Mouse (Mus musculus) hindbrain, embryonic 11.5 days (tissue): Measurements from ENCODE around the gene Rab11fip4. TPM values are rescaled to one million over a fixed set of nuclear protein-coding genes. Genes with fewer than 3 reads are reported as not detected.

ENCODE experiments used
- ATAC-seq: fragments of 200-750 bp; cut with Nextera tagmentation; 2 replicates; pipeline ENCODE4 v1.8.0; 2017; ENCODE audit warnings: mild to moderate bottlenecking, moderate TSS enrichment, moderate library complexity; ENCODE audit not compliant: low FRiP score
- DNase-seq: peaks from one replicate; pipeline ENCODE4 v3.0.0-alpha.2; 2015; ENCODE audit warnings: low spot score
- H3K27ac ChIP-seq: fragments of 300-500 bp; sonication (generic); 2 replicates; pipeline ENCODE4 v1.5.1; 2014; ENCODE audit warnings: mild to moderate bottlenecking, low read depth, low read length
- H3K27me3 ChIP-seq: fragments of 300-500 bp; sonication (generic); 2 replicates; pipeline ENCODE4 v1.6.1; 2014; ENCODE audit warnings: mild to moderate bottlenecking, low read length, moderate library complexity, mixed read lengths; ENCODE audit not compliant: control insufficient read depth, insufficient read depth
- H3K36me3 ChIP-seq: fragments of 300-500 bp; sonication (generic); 2 replicates; pipeline ENCODE4 v1.6.1; 2014; ENCODE audit warnings: mild to moderate bottlenecking, low read length, moderate library complexity, mixed read lengths; ENCODE audit not compliant: control insufficient read depth, insufficient read depth
- H3K4me1 ChIP-seq: fragments of 300-500 bp; sonication (generic); replicated peaks from 2 replicates; pipeline ENCODE4 v1.6.1; 2014; ENCODE audit warnings: low read length, mixed read lengths; ENCODE audit not compliant: control insufficient read depth, insufficient read depth
- H3K4me2 ChIP-seq: fragments of 300-500 bp; sonication (generic); replicated peaks from 2 replicates; pipeline ENCODE4 v1.6.1; 2014; ENCODE audit warnings: mild to moderate bottlenecking, low read depth, low read length
- H3K4me3 ChIP-seq: fragments of 300-500 bp; sonication (generic); 2 replicates; pipeline ENCODE4 v1.5.1; 2014; ENCODE audit warnings: low read depth, low read length
- H3K9ac ChIP-seq: fragments of 300-500 bp; sonication (generic); 2 replicates; pipeline ENCODE4 v1.6.1; 2014; ENCODE audit warnings: low read depth, low read length
- H3K9me3 ChIP-seq: fragments of 300-500 bp; sonication (generic); 2 replicates; pipeline ENCODE4 v1.6.1; 2016; ENCODE audit warnings: low read length; ENCODE audit not compliant: control insufficient read depth
- WGBS: fragments of 180-500 bp; shearing (Covaris S2); extraction: QIAGEN DNeasy Blood & Tissue Kit; methylation state at CpG from one replicate; pipeline ENCODE4 v1.1.7; 2014; 5-methylcytosine and 5-hydroxymethylcytosine counted together
- polyA plus RNA-seq: library from polyadenylated mRNA; unstranded; fragments of >200 nt; fragmentation: Nextera tagmentation; extraction: Ambion mirVana; gene quantifications from 2 replicates; pipeline ENCODE4 v1.2.1, GENCODE M21; 2014

Rab11fip4 gene
- polyA plus RNA-seq, 1 experiment from 2014 or later, result 11.5 TPM

DNA sequence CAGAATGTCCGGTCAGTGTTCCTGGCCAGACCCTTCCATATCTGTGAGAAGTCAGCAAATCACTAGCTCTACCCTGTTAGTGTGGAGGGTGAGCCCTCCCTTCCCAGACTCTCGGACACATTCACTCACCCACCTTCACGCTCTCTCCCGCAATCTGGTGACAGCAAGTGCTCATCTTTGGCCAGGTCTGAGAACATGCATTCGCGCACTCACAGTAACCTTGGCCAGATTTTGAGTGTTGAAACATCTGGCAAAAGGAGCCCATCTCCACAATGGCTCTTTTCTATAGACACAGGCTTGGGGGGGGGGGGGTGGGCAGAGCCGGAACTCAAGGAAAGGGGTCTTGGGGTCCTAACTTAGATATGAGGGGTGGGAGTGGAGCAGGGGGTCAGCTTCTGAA, 126.8 kb downstream of the Rab11fip4 start:
- DNase-seq (no peak), ATAC-seq (no peak)
- Histone ChIP-seq H3K9me3 (no peaks in the 10 kb centered on the region), H3K4me2 (no peak overlapping the region), H3K36me3 (no peaks in the 10 kb centered on the region), H3K27me3 (peaks cover 7% of the 10 kb centered on the region), H3K4me3 (no peak overlapping the region), H3K27ac (no peak overlapping the region), H3K4me1 (no peaks in the 10 kb centered on the region), H3K9ac (no peak overlapping the region)
- WGBS, result 75% methylated on average over 7 of the region's 7 CpGs

DNA sequence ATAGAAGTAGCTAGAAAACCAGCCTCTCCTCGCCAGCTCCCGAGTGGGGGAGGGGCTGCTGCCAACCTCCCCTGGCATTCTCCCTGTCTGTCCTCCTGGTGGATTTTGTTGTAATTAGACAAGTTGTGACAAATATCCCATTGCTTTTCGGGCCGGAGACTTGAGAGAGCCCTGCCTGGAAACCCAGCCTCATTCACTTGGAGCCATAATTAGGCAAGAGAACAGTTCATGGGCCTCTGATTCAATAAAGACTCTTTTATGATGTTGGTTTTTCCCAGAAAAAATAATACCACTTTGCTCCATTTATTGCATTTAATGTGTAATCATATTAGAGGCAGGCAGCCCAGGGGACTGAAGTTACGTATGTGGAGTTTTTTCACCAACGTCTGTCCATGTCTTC, 127.2 kb downstream of the Rab11fip4 start:
- H3K27ac ChIP-seq, result no peak overlapping the region
- no peak overlapping the region for H3K9ac ChIP-seq
- H3K4me1 ChIP-seq, result no peaks in the 10 kb centered on the region
- H3K4me2 ChIP-seq, result no peak overlapping the region
- no peaks in the 10 kb centered on the region for H3K36me3 ChIP-seq
- 77% methylated on average over 6 of the region's 6 CpGs for WGBS
- peaks cover 3% of the 10 kb centered on the region for H3K27me3 ChIP-seq
- no peaks in the 10 kb centered on the region for H3K9me3 ChIP-seq
- DNase-seq, result no peak
- no peak for ATAC-seq
- H3K4me3 ChIP-seq, result no peak overlapping the region

DNA sequence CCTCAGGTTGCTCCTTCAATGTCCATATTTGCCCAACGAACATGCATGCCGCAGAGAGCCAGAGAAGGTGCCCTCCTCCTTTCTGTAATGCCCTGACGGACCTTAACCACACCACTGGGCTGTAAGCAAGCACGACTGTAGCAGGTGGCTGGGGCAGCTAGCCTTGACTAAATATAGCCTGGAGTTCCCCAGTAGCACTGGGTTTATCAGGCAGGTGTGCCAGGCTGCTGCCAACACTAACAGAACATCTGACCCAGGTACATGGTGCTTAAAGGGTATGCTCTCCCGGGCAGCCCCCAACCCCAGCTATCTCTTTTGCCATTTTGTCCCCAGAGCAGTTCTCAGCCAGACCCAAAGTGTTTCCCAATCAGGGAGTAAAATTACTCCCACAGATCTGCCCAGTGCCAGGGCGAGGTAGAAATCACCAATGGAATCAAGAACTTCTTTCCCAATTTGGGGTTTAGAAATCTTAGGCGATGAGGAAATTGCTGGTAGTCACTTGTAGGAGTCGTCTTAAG, 127.9 kb downstream of the Rab11fip4 start:
- H3K4me1 ChIP-seq, result no peaks in the 10 kb centered on the region
- no peak overlapping the region for H3K4me3 ChIP-seq
- no peaks in the 10 kb centered on the region for H3K36me3 ChIP-seq
- no peak for DNase-seq
- H3K9me3 ChIP-seq, result no peaks in the 10 kb centered on the region
- no peak overlapping the region for H3K27ac ChIP-seq
- H3K9ac ChIP-seq, result no peak overlapping the region
- WGBS, result 87% methylated on average over 8 of the region's 8 CpGs
- no peak overlapping the region for H3K4me2 ChIP-seq
- no peak for ATAC-seq
- no peaks in the 10 kb centered on the region for H3K27me3 ChIP-seq

DNA sequence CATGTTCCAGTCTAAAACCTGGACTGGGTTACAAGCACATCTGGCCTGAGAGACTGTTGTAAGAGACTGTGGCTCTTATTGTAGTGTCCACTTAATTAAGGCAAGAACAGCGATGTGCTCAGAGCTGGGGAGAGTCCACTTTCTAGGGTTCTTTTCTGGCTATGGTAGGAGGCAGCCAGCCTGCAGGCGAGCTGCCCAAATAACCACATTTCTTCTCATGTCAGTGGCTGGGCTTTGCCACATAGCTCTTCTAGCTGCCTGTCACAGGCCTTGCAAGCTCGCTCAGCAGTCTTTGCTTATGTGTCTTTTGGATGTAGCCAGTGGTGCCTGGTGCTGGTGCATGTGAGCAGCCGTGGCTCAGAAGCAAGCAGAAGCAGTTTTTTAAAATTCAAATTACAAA, 129.7 kb downstream of the Rab11fip4 start:
- 72% methylated on average over 4 of the region's 4 CpGs for WGBS
- Histone ChIP-seq H3K27me3 (no peaks in the 10 kb centered on the region), H3K36me3 (no peaks in the 10 kb centered on the region), H3K4me3 (no peak overlapping the region), H3K4me2 (no peak overlapping the region), H3K9me3 (no peaks in the 10 kb centered on the region), H3K27ac (no peak overlapping the region), H3K9ac (no peak overlapping the region), H3K4me1 (no peaks in the 10 kb centered on the region)
- DNase-seq, result no peak
- ATAC-seq, result no peak

DNA sequence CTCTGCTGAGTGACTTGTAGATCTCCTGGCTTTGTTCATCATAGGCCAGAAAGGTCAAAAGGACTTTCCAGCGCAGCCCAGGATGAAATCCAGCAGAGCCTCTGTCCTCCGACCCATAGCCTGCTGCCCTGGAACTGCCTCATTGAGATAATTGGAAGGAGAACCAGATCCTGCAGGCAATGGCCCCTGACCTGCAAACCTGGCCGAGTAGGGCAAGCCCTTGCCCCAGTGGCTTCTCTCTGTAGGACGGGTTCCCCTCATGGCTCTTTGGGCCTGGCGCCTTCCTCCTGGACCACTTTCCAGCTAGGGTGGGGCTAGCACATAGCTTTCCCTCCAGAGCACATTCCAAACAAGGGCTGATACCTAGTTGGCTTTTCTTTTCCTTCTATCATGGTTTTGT, 131.8 kb downstream of the Rab11fip4 start:
- H3K27me3 ChIP-seq, result no peaks in the 10 kb centered on the region
- no peak for DNase-seq

DNA sequence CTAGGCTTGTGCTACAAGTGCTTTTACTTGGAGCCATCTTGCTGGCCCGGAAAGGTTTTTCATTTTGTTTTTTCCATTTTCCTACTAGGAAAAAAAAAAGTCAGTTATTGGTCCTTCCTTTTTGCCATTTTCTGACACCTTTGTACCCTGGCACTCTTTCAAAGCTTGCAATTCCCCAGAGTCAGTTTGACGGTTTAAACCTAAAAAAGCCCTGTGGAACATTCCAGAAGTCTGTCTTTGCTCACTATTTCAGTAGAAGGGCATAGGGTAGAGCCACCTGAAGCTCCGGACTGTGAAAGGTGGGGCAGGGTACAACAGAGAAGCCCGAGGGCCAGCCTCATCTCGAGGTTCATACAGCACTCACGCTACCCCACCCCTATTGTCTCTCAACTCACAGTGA, 134.0 kb downstream of the Rab11fip4 start:
- Histone ChIP-seq H3K4me1 (no peaks in the 10 kb centered on the region), H3K27me3 (no peaks in the 10 kb centered on the region), H3K9ac (no peak overlapping the region), H3K9me3 (no peaks in the 10 kb centered on the region), H3K36me3 (no peaks in the 10 kb centered on the region), H3K27ac (no peak overlapping the region), H3K4me3 (no peak overlapping the region), H3K4me2 (no peak overlapping the region)
- 89% methylated on average over 6 of the region's 6 CpGs for WGBS
- ATAC-seq (no peak), DNase-seq (no peak)

More for the DNA sequence above, 131.8 kb downstream of the Rab11fip4 start:
- 85% methylated on average over 5 of the region's 5 CpGs for WGBS
- no peak for ATAC-seq
- H3K4me3 ChIP-seq, result no peak overlapping the region
- H3K36me3 ChIP-seq, result no peaks in the 10 kb centered on the region
- no peak overlapping the region for H3K9ac ChIP-seq
- H3K9me3 ChIP-seq, result no peaks in the 10 kb centered on the region
- no peak overlapping the region for H3K27ac ChIP-seq
- no peaks in the 10 kb centered on the region for H3K4me1 ChIP-seq
- no peak overlapping the region for H3K4me2 ChIP-seq

DNA sequence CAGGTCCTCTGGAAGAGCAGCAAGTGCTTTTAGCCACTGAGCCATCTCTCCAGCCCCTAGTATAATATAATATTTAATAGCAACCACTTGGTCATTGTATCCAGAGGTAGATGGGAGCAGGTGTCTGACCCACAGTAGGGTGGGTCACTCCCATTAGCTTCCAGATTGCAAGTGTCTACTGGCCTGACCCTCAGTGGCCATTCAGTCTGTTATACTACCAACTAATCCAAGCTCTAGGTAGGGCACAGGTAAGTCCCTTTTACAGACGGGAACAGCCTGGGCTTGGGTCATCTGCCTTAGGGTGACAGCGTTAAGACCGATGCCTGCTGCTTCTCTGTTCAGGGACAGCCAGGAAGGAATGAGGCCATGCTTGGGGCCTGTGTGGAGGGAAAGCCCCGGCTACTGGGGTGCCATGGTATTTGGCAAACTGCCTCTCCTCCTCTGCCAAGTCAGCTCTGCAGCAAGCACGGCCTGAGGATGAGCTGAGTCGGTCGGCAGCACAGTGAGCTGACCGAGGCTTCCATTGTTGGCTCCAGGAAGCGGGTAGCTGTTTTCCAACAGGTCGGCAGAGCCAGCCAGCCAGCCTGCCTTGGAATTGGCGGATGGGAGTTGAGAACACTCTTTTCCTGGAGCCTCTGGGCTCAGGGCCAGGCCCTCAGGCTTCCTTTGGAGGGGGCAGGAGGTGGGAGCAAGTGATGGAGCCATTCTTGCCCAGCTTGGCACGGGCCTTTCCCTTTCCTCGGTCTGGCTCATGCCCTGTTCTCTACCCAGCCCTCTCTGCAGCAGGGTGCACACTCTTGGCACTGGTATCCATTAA, 138.4 kb downstream of the Rab11fip4 start:
- H3K9me3 ChIP-seq, result no peaks in the 10 kb centered on the region
- H3K27me3 ChIP-seq, result no peaks in the 10 kb centered on the region
- H3K4me3 ChIP-seq, result no peak overlapping the region
- ATAC-seq, result no peak
- 90% methylated on average over 13 of the region's 13 CpGs for WGBS
- H3K36me3 ChIP-seq, result no peaks in the 10 kb centered on the region
- no peak overlapping the region for H3K4me2 ChIP-seq
- H3K9ac ChIP-seq, result no peak overlapping the region
- no peak for DNase-seq
- no peaks in the 10 kb centered on the region for H3K4me1 ChIP-seq
- H3K27ac ChIP-seq, result no peak overlapping the region

DNA sequence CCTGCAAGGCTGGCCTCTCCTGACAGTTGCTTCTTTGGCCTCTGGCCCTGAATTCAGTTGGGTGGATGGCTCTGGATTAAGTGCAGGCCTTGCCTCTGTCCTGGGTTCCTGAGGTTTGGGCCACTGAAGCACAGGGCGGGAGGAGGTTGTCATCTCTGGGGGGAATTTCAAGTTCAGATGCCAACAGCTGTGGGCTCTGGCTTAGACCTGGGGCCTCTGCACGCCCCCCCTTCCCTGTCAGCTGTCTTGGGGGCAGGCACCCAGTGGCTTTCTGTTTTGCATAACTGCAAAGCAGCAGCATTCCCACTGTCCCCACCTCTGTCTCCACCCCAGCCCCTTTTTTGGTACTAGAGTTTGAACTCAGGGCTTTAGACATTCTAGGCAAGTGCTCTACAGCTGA, 139.4 kb downstream of the Rab11fip4 start:
- Histone ChIP-seq H3K27me3 (no peaks in the 10 kb centered on the region), H3K36me3 (no peaks in the 10 kb centered on the region), H3K9me3 (no peaks in the 10 kb centered on the region), H3K4me2 (no peak overlapping the region), H3K4me1 (no peaks in the 10 kb centered on the region), H3K4me3 (no peak overlapping the region), H3K27ac (no peak overlapping the region), H3K9ac (no peak overlapping the region)
- WGBS, result 82% methylated on average over 2 of the region's 2 CpGs
- no peak for DNase-seq
- no peak for ATAC-seq

DNA sequence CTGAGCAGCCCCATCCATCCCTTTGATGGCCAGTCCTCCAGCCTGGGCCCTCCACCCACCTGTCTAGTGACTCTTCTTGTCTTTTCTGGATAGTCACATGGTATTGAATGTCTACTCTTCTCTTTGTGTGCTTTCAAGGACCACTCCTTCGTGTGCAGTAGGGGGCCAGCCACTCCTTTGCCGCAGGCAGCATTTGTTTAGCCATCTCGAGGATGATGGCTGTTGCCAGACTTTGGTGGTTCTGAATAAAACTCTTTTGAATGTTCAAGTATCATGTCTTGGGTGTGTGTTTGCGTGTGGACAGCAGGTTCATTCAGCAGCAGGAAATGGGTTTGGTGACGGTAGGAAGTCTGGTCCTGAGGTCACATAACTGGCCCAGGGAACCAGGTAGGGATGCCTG, 140.5 kb downstream of the Rab11fip4 start:
- H3K36me3 ChIP-seq, result no peaks in the 10 kb centered on the region
- no peak overlapping the region for H3K4me2 ChIP-seq
- H3K9me3 ChIP-seq, result no peaks in the 10 kb centered on the region
- DNase-seq, result no peak
- H3K27ac ChIP-seq, result no peak overlapping the region
- 86% methylated on average over 5 of the region's 5 CpGs for WGBS
- no peaks in the 10 kb centered on the region for H3K4me1 ChIP-seq
- ATAC-seq, result no peak
- no peaks in the 10 kb centered on the region for H3K27me3 ChIP-seq
- H3K9ac ChIP-seq, result no peak overlapping the region
- no peak overlapping the region for H3K4me3 ChIP-seq
